Mouse (Mus musculus) midbrain, postnatal 0 days (tissue): ENCODE results near the gene Evi5. TPM values are rescaled to one million over a fixed set of nuclear protein-coding genes. Genes with fewer than 3 reads are reported as not detected.

Source experiments
- ATAC-seq: fragments of 200-750 bp; cut with Nextera tagmentation; 2 replicates; pipeline ENCODE4 v1.8.0; 2017; ENCODE audit warnings: moderate number of reproducible peaks, mild to moderate bottlenecking, moderate TSS enrichment, moderate library complexity; ENCODE audit not compliant: low FRiP score
- DNase-seq: peaks from one replicate; pipeline ENCODE4 v3.0.0-alpha.2; 2015; ENCODE audit warnings: low spot score
- H3K27ac ChIP-seq: fragments of 300-500 bp; sonication (generic); 2 replicates; pipeline ENCODE4 v1.5.1; 2014; ENCODE audit warnings: low read depth, mild to moderate bottlenecking, low read length, mixed read lengths
- H3K27me3 ChIP-seq: fragments of 300-500 bp; sonication (generic); 2 replicates; pipeline ENCODE4 v1.6.1; 2014; ENCODE audit warnings: low read length, control low read depth, mixed read lengths; ENCODE audit not compliant: insufficient read depth
- H3K36me3 ChIP-seq: fragments of 300-500 bp; sonication (generic); 2 replicates; pipeline ENCODE4 v1.6.1; 2014; ENCODE audit warnings: low read length, control low read depth, mixed read lengths; ENCODE audit not compliant: insufficient read depth
- H3K4me1 ChIP-seq: fragments of 300-500 bp; sonication (generic); 2 replicates; pipeline ENCODE4 v1.6.1; 2014; ENCODE audit warnings: mild to moderate bottlenecking, control low read depth, antibody characterized with exemption, low read length, mixed read lengths; ENCODE audit not compliant: insufficient read depth
- H3K4me2 ChIP-seq: fragments of 300-500 bp; sonication (generic); 2 replicates; pipeline ENCODE4 v1.6.1; 2014; ENCODE audit warnings: low read depth, mild to moderate bottlenecking, low read length, mixed read lengths; ENCODE audit not compliant: poor library complexity, severe bottlenecking
- H3K4me3 ChIP-seq: fragments of 300-500 bp; sonication (generic); 2 replicates; pipeline ENCODE4 v1.5.1; 2014; ENCODE audit warnings: low read depth, mild to moderate bottlenecking, low read length, moderate library complexity
- H3K9ac ChIP-seq: fragments of 300-500 bp; sonication (generic); replicated peaks from 2 replicates; pipeline ENCODE4 v1.6.1; 2014; ENCODE audit warnings: mild to moderate bottlenecking, low read length, moderate library complexity, mixed read lengths; ENCODE audit not compliant: poor library complexity, severe bottlenecking
- H3K9me3 ChIP-seq: fragments of 300-500 bp; sonication (generic); 2 replicates; pipeline ENCODE4 v1.6.1; 2016; ENCODE audit warnings: low read length, control low read depth
- CTCF ChIP-seq: IDR thresholded peaks from 2 replicates; pipeline ENCODE4 v1.5.1; 2016; ENCODE audit warnings: antibody characterized with exemption, mild to moderate bottlenecking
- WGBS: fragments of 180-500 bp; shearing (Covaris S2); extraction: QIAGEN DNeasy Blood & Tissue Kit; methylation state at CpG from one replicate; pipeline ENCODE4 v1.1.7; 2014; 5-methylcytosine and 5-hydroxymethylcytosine counted together
- polyA plus RNA-seq: library from polyadenylated mRNA; unstranded; fragments of >200 nt; fragmentation: Nextera tagmentation; extraction: Ambion mirVana; gene quantifications from 2 replicates; pipeline ENCODE4 v1.2.1, GENCODE M21; 2015
- total RNA-seq: library from RNA; depleted of rRNA; stranded (reverse); fragments of >200 nt; gene quantifications from 2 replicates; pipeline ENCODE4 v1.2.3, GENCODE M21; 2014

Gene Evi5
- total and polyA plus RNA-seq, 2 experiments from 2014 or later = 47.1 to 55.0 TPM

GRCm38 (mm10) chr5:107764486-107764885, 110.4 kb downstream of the Evi5 start:
- 80% methylated on average over 1 of the region's 1 CpGs for WGBS
- Histone ChIP-seq H3K27ac (no peak overlapping the region), H3K36me3 (no peaks in the 10 kb centered on the region), H3K4me3 (no peak overlapping the region), H3K27me3 (no peaks in the 10 kb centered on the region), H3K4me2 (no peak overlapping the region), H3K9me3 (no peaks in the 10 kb centered on the region), H3K4me1 (no peaks in the 10 kb centered on the region), H3K9ac (no peak overlapping the region)
- TF ChIP-seq CTCF = no peak
- no peak for DNase-seq
- no peak for ATAC-seq

DNA sequence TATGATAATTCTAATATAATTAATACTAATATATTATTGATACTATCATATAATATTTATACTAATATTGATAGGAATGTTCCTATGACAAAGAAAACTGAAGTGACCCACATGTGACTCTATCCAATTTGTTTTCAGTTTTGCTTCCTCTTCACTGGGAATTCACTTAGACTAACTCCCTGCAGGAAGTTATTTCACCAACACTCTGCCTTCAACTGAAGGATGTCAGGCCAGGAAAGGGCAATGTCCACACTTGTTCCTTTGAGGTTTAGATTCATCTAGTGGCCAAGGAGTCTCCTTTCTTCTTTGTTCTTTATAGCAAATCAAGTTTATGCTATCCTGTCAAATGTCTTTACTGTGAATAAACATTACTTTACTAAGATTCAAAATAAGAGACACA, 111.2 kb downstream of the Evi5 start:
- no peak for ATAC-seq
- no peaks in the 10 kb centered on the region for H3K9me3 ChIP-seq
- DNase-seq = no peak
- H3K9ac ChIP-seq = no peak overlapping the region
- no peaks in the 10 kb centered on the region for H3K27me3 ChIP-seq
- H3K27ac ChIP-seq = no peak overlapping the region
- no peaks in the 10 kb centered on the region for H3K36me3 ChIP-seq
- no peak overlapping the region for H3K4me2 ChIP-seq
- no peak overlapping the region for H3K4me3 ChIP-seq
- H3K4me1 ChIP-seq = no peaks in the 10 kb centered on the region
- no peak for TF ChIP-seq CTCF

GRCm38 (mm10) chr5:107759121-107759520, 115.8 kb downstream of the Evi5 start:
- Histone ChIP-seq H3K4me3 (no peak overlapping the region), H3K4me1 (no peaks in the 10 kb centered on the region), H3K27ac (no peak overlapping the region), H3K27me3 (no peaks in the 10 kb centered on the region), H3K36me3 (0 out of 2 replicates have a peak, but pooled peaks cover 3% of the 10 kb centered on the region), H3K9ac (no peak overlapping the region), H3K4me2 (no peak overlapping the region), H3K9me3 (no peaks in the 10 kb centered on the region)
- 66% methylated on average over 5 of the region's 5 CpGs for WGBS
- TF ChIP-seq CTCF = no peak
- ATAC-seq (no peak), DNase-seq (no peak)

- WGBS = 81% methylated on average over 2 of the region's 2 CpGs
- ATAC-seq (no peak), DNase-seq (no peak)
- Histone ChIP-seq H3K9me3 (no peaks in the 10 kb centered on the region), H3K36me3 (0 out of 2 replicates have a peak, but pooled peaks cover 3% of the 10 kb centered on the region), H3K27ac (no peak overlapping the region), H3K27me3 (no peaks in the 10 kb centered on the region), H3K9ac (no peak overlapping the region), H3K4me1 (no peaks in the 10 kb centered on the region), H3K4me2 (no peak overlapping the region), H3K4me3 (no peak overlapping the region)
- TF ChIP-seq CTCF = no peak
These were observed 118.8 kb downstream of the Evi5 start for GRCm38 (mm10) chr5:107756072-107756471.

- no peak for TF ChIP-seq CTCF
- Histone ChIP-seq H3K27ac (no peak overlapping the region), H3K9me3 (no peaks in the 10 kb centered on the region), H3K4me3 (no peak overlapping the region), H3K9ac (no peak overlapping the region), H3K4me1 (no peaks in the 10 kb centered on the region), H3K27me3 (no peaks in the 10 kb centered on the region), H3K36me3 (0 out of 2 replicates have a peak, but pooled peaks cover 3% of the 10 kb centered on the region), H3K4me2 (no peak overlapping the region)
- 95% methylated on average over 1 of the region's 1 CpGs for WGBS
- ATAC-seq (no peak), DNase-seq (no peak)
These were observed 120.2 kb downstream of the Evi5 start for GRCm38 (mm10) chr5:107754740-107755139.

- Histone ChIP-seq H3K36me3 (0 out of 2 replicates have a peak, but pooled peaks cover 3% of the 10 kb centered on the region), H3K27ac (no peak overlapping the region), H3K9ac (no peak overlapping the region), H3K4me3 (no peak overlapping the region), H3K4me2 (no peak overlapping the region), H3K4me1 (no peaks in the 10 kb centered on the region), H3K9me3 (no peaks in the 10 kb centered on the region), H3K27me3 (no peaks in the 10 kb centered on the region)
- TF ChIP-seq CTCF = no peak
- DNase-seq (no peak), ATAC-seq (no peak)
- 93% methylated on average over 7 of the region's 7 CpGs for WGBS
These were observed 121.3 kb downstream of the Evi5 start for GRCm38 (mm10) chr5:107753656-107754055.
